Mouse (Mus musculus) urinary bladder, adult 18-20 months (tissue): ENCODE measurements around the gene Poc1a.

Experiments
- DNase-seq, 2 experiments: peaks; one replicate each; pipeline ENCODE4 v3.0.0; 2022; ENCODE audit warnings: low spot score in 2 of 2, mixed read lengths in 2 of 2

The Poc1a gene

DNA sequence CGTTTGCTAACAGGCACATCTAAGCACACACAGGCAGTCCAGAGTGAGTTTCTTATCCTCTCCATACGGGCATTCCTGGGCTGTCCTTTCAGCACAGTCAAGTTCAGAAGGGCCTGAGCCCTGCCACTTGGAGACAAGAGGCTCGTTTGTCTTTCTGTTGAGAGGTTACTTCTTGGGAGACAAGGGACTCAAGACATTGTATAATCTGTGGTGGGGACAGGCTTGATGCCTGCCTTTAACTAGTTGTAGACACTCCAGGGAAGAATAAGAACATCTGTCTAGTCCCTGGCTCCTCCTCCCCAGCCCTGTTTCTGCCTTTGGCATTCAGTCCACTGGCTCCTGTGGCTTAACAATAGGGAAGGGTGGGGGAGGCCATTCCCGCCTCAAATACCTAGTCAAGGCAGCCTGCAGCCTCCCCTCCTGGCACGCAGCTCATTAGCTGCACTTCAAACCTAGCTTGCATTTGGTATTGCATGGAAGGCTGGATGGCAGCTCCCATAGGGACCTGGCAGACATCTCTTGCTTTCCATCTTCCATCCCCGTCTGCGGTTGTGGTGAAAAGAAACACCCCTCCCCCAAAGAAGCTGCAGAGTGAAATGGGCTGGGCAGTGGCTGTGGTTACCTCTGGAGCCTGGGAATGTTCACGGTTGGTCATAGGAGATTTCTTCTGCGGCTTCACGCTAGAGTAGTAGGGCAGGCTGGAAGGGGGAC lies 57.8 kb downstream of the Poc1a start:
- DNase-seq = no peak

DNA sequence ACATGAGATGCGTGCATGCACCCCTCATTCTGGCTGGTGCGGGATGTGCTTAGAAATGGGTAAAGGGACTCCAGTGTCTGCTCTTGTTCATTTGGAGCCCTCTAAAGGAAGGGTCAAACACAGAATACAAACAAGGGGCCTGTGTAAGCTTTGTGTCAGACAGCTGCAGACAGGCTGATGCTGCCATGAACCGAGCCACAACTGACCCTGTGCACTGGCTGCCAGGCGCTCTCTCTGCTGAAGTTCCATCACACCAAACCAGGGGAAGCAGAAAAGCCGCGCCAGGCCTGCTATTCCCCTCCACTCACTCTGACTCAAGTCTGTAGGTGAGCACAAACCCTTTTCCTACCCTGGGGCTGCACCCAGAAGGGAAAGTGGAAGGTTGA lies 58.3 kb downstream of the Poc1a start:
- DNase-seq = no peak

DNA sequence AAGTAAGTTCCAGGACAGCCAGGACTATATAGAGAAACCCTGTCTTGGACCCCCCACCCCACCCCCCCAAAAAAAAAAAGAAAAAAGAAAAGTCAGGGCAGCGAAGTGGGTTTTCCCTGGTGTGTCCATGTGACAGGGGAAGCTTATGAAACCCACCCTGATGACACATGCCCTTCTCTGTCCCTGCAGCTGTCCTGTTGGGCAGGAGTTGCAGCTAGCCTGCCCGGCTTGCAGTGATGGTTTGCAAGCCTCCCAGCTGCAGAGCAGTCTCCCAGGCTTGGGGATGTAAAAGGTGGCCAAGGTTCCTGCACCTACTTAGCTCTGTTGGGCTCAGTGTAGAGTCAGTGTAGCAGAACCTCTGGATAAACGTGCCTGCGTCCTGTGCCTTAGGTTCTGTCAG lies 58.9 kb downstream of the Poc1a start:
- DNase-seq = no peak

DNA sequence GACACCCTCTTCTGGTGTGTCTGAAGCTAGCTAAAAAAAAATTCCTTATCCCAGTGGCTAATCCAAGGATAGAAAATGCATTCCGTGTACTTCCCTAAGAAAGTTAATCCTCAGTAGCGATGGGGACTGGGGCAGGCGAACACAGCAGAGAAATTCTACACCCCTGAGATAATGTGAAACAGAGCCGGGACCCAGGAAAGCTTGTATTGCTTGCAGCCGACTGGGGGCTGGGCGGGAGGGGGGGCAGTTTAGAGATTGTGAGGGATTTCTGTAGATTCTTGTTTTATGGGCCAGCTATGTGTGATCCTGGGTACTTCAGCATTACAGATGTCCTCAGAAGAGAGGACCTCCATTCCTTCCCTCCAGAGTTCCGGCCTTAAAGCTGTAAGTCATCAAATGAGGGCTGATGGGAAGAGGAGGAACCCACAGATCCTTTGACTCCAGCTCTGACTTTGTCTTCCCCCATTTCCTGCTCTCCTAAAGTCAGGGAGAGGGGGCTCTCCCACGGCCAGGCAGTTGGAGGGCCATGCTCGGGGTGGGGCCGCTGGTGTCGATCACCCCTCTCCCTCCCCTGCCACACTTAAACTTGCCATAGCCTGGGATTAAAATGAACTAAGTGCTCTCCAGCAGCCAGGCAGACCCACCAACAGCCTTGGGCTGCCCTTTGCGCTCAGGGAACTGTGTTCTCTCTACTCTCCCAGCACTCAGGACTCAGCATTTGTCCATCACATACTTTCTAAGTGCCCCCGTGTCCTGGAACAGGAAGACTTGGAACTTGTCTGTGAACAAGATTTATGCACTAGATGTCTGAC lies 59.8 kb downstream of the Poc1a start:
- DNase-seq = no peak

DNA sequence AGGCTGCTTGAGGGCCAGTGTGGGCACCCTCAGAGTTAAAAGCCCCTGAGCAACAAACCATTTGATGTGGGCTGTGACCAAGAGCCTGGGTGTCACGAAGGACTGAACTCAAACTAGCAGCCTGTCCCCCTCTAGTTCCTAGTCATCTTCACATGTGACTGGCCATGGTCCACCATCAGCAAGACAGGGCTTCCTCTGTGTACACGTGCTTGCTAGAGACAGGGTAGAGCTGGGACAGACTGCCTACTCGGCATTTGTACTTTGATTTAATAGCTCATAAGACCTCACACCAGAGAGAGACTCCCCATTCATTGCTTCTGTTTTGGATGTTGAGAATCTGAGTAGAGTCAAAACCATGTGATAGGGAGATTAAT lies 60.4 kb downstream of the Poc1a start:
- DNase-seq = no peak

DNA sequence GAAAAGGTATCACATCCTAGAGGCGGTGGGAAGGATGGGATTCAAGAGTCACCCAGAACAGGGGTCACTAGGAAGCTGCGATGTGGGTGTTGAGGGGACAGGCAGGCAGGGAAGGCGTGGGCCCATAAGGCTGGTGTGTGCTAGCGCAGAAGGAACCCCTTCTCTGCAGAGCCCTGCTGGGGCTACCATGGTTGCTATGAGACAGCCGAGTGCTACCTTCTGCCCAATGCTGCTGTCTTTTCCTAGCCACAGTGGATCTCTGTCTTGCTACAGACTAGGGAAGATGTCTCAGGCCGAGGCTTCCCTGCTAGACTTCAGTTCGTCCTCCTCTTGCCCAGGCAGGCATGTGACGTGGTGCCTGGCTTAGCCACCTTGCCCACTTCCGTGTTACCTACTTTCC lies 61.7 kb downstream of the Poc1a start:
- DNase-seq = no peak

DNA sequence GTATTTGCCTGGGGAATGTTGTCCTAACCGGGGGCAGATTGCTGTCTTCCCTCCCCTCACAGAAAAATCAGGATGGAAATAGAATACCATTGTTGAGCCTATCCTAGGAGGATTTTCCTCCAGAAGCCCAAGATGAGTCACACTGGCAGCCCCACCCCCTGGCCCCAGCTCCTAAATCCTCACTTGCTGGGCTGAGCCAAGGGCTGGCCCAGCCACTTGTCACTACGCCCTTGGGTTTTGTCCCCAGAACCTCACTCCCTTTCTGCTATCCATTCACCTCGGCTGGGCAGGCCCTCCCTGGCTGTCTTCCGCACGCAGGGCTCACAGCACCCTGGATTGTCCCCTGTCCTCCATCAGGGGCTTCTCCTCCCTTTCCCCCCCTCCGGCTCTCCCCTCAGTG lies 64.3 kb downstream of the Poc1a start:
- peak in 1 of 2 experiments; percentile 72 for DNase-seq

DNA sequence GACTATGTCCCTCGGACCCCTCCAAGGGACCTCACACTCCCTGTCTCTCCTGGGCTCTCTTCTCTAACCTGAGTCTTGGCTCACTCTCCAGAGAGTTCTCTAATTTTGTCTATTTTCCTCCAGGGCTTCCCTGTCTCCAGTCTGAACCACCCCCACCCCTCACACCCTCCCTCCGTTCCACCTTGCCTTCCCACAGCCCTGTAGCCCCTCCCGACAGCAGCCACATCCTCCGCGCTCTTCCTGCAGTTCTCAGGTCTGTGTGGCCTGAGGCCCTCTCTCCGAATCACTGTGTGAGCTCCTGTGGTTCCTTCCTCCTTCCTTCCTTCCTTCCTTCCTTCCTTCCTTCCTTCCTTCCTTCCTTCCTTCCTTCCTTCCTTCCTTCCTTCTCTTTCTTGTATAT lies 64.8 kb downstream of the Poc1a start:
- no peak for DNase-seq

DNA sequence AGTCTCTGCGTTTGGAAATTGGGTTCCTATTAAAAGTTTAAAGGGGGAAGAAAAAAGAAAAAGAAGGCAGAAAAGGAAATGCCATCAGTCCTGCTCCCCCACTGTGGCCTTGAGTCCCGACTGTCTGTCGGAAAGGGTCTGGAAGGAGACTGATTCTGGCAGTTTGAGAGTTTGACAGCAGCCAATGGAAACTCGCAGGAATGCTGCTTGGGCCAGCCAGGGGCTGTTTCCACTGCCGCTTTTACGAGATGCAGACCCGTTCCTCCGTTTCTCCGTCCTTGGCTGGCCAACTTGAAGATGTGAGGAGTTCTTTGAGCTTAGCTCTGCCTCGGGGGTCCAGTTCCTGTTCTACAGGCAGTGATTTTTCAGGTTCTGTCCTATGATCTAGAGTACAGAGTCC lies 67.4 kb downstream of the Poc1a start:
- no peak for DNase-seq

DNA sequence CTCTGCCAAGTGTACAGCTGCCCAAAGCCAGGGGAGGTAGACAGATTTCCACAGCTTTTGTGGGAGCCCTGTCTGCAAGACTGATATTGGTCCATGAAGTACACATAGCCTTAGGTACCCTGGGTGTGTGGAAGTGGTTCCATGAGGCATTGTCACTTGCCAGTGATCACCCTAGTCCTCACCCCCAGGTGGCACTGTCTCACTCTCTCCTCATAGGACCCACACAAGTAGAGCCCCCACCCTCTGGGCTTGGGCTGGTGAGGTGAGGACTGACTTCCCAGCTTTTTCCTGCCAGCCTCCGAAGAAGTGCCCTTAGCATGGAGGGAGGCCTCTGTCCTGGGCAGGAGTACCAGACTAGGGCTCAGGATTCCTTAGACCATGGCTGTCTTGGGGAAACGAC lies 68.2 kb downstream of the Poc1a start:
- no peak for DNase-seq

DNA sequence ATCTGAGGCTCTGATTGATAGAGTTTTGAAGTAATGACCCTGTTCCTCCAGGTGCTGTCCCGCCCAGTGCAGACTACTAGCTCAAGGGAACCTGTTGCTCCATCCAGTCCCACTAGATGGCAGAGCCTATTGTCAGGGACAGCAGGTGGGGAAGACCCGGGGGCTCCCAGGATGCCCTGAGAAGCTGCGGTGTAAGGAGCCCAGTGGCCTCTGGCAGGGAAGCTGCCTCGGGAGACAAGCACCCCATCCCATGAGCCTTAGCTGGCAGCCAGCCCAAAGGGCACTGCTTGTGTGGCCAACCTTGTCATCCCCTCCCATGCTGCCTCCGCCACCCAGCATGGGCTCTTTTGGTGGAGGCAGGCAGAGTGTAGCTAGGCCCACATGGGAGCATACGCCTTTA lies 70.3 kb downstream of the Poc1a start:
- DNase-seq = no peak

DNA sequence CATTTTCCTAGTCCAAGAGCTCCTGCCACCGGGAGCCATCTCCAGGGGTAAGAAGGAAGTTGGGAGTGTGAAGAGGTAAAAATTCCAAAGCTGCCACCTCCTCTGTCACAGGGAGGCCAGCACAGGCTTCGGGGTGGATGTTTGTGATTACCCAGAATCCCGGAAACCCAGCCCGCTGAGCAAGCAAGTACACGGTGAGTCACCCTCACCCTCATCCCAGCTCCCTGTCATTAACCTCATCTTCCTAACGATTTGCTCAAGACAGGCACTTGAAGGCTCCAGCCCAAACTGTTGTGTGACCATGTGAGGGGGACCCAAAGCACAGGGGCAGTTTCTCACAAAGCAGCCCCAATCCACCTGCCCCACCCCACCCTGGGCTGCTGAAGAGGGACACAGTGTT lies 72.9 kb downstream of the Poc1a start:
- peak; percentile 47 to 65 for DNase-seq

DNA sequence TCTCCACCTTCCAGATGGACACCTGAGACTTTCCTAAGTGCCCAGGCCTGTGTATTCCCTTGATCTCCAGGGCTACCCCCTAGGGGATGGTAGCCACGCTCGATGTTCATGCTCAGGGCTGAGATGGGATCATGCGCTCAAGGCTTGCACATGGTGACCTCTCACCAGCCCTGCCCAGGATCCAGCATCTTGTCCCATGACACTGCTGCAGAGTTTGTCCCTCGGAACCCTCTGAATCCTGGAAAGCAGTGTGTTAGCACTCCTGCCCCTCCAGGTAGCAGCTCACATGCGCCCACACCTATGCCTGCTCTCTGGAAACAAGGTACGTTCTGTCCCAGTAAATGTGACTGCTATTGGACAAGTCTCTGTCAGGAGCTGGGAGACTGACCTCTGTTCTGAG lies 73.9 kb downstream of the Poc1a start:
- DNase-seq = no peak

DNA sequence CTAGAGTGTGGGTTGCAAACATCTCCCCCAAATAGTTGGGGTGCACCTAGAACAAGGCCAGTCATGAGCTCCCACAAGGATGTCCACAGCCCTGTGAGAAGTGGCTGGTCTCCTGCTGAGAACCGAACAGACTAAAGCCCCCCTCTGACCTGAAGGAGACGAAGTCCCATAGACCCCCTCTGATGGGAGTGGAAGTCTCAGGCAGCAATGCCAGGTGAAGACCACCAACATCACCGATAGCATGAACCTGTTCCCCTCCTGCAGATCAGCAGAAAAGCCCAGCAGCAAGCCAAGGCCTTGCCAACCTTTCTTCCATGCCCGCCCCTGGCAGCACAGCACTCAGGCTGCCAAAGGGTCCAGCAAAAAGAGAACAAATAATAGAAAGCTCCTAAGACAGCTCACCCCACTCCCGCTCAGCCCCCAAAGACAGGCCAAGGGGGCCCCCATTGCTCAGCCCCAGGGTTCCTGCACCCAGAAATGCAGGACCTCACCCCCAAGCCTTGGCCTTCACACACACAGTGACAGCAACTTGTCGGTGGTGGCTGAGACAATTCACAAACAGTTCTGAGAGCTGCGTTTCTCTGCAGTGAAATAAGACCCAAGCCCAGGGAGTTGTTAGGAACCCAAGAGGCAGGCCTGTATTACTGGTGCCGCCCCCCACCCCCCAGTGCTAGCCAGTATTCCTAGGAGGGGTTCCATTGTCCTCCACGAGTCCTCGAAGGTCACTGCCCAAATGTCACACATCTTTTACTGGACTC lies 74.5 kb downstream of the Poc1a start:
- DNase-seq = no peak

DNA sequence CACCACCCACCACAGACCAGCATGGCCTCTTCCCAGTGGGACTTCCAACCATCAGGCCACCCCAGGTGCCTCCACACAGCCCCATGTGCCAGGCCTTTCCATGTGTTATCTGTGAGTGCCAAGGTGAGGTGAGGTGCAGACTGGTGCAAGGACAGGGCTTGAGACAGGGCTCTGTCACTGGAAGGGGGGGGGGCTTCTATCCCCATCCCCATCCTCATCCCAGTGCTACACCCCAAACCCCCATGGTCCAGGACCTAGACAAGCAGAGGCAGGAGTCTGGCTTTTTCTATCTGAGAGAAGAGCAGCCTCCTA lies 75.1 kb downstream of the Poc1a start:
- no peak for DNase-seq

DNA sequence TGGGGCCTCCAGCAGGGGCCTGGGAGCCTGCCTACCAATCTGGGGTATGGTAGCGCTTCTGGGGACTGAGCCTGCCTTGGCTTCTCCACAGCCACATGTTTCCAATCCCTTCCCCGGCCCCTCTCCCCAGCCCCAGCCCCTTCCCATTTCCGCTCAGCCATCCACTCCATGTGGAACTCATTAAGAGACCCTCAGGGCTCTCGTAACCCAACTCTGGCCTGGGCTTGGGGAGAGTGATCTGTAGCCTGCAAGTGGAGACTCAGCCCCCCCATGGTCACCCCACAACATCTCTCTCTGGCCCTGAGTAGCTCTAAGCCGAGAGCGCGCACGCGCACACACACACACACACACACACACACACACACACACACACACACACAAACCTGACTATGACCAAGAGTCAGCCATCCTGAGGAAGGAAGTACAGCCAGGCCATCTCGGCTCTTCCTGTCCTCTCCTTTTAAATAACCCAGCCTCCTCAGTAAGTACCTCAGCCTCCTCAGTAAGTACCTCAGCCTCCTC lies 75.5 kb downstream of the Poc1a start:
- DNase-seq = no peak

DNA sequence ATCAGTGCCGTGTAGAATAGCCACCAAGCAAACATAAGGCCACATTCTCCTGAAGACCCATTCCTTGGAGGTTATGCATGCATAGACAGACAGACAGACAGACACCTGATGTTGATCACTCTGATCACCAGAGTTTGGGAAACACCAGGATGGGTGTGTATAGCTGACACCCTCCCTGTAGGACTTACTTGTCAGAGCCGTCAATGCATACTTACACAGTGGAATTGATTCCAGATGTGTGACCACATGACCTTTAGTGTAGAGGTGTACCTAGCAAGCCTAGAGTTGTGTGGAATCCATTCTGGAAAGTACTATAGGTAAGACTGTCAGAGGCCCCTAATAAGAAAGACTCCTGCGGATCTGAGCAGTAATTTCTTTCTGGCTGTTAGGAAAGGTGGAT lies 76.3 kb downstream of the Poc1a start:
- DNase-seq = no peak

DNA sequence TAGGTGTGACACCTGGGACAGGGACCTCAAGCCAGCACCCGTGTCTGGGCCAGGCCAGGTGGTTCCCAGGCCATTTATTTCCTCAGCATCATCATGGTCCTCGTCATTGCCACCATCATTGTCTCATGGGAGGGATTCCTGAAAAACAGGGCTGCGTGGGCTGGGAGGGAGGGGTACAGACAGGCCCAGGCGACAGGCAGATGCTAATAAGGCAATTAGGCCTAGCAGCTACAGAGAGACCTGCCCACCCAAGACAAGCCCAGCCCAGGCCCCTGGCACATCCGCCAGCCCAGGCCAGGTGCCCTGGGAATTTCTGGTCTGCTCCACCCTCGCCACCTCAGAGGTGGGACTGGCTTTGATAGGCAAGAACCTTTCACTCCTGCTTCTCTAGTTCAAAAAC lies 78.4 kb downstream of the Poc1a start:
- DNase-seq = no peak

DNA sequence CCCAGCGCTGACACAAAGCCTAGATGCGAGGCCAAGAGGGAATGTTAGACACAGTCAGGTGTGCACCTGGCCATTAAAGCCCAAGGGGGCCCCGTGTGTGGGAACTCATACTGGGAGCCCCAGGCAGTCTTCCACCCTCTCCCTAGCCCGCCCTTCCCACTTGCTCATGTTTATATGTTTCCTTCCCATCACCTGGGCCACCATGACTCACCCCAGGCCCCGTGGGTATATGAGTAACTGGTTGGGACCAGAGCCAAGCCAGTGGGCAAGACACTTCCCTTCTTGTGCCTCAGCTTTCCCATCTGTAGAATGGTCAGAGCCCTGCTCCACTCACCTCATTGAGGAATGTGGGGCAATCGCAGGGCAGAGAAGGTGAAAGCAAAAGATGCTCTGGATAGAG lies 80.3 kb downstream of the Poc1a start:
- DNase-seq = no peak

DNA sequence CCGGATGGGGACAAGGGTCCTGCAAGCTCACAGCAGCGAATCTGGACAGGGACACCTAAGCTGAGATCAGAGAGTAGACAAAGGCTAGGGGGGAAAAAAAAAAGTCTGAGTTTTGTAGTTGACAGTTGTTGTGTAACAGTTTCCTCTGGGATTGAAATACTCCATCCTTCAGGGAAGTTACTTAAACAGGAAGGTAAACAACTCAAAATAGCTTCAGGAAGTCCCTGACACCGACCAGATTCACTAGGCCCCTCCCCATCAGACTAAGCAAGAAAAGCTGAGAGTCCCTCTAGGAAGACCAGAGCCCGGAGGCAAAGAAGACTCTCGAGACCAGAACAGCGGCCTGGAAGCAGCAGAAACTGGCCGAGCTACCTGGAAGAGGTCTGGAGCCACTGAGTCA lies 84.5 kb downstream of the Poc1a start:
- no peak for DNase-seq

DNA sequence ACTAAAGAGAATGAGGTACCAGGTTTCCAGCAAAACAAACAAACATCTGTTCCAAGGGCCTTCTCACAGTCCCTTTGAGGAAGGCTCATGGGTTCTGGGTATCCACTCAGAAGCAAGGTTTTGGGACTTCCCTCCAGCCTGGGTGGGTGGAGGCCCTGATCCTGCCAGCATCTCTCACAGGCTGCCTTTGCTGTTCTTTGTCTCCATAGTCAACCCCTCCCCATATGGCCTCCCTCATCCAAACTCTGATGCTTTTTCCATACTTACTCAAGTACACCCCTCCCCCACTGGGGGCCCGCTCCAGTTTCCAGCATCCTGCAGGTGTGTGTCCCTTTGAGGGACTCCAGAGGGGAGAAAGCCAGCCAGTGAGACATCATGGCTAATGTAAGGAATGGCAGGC lies 85.3 kb downstream of the Poc1a start:
- no peak for DNase-seq

DNA sequence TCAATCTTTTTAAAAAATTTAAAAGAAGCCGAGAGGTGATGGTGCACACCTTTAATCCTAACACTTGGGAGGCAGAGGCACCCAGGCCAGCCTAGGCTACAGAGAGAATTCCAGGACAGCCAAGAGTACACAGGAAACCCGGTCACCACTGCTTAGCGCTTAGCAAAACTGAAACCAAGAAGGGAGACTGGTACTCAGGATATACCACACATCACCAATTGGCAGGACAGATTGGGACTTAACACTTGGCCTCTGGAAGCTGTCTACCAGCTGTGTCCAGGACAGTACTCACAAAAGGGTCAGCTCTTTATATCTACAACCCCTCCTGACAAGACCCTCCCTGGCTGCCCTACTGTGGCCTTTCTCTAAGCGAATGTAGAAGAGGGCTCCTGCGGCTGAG lies 86.1 kb downstream of the Poc1a start:
- no peak for DNase-seq

DNA sequence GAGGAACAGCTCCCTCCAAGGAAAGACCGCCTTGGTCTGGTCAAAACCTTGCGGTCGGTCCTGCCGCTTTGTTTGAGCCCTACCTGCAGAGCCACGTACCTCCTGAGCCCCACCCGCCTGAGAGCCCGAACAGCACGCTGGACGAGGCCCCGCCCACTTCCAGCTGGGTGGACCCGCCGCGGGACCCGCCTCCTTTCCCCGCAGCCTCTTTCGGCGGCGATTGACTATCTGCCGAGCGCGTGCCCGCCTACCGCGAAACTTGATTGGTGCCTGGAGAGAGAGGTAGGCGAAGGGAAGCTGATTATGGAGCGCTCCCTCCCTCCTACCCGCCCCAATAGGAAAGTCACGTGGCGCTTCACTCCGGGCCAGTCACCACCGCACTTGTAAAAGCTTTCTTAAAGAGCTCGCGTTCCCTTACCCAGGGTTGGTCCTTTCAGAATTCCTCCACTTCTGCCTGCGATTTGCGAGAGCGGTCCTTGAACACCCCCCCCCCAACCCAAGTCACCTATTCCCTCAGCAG lies 86.8 kb downstream of the Poc1a start:
- DNase-seq = peak; percentile 98 to 99
